Mouse (Mus musculus) heart, postnatal 25 days (tissue): ENCODE measurements around the gene Sh2d3c. TPM values are rescaled to one million over a fixed set of nuclear protein-coding genes. Genes with fewer than 3 reads are reported as not detected.

ENCODE experiments used
- DNase-seq: peaks from one replicate; pipeline ENCODE4 v3.0.0; 2022; ENCODE audit warnings: low spot score
- intact Hi-C: fragments of 180-260 bp; cut with DNase I; formaldehyde crosslinking; loops from one replicate; pipeline ENCODE4 v1.15.1; 2025
- microRNA-seq: library from miRNA; unstranded; fragments of <30 nt; microRNA quantifications from one replicate; pipeline ENCODE4 v1.2.0, GENCODE M21; 2022
- total RNA-seq, 2 experiments: library from RNA; stranded (reverse); gene quantifications; 2 replicates each; pipeline ENCODE4 v1.2.3; 2021

Sh2d3c gene
- total RNA-seq, 2 experiments from 2014 or later = 20.7 to 25.4 TPM

DNA sequence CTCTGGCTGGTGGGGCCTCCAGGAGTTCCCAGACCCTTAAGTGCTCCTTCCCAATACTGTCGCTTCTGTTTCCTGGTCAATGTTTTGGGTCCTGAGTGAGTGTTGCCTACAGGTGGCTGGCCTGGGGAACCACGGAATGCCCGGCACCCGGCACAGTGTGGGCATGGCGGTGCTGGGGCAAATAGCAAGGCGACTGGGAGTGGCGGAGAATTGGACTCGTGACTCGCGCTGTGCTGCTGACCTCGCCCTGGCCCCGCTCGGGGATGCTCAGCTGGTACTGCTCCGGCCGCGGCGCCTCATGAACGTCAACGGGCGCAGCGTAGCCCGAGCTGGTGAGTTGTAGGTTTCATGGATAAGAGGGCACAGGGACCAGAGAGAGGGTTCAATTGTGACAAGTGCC lies 55.3 kb downstream of the Sh2d3c start:
- no peak for DNase-seq
- intact Hi-C loops = no loop called here

DNA sequence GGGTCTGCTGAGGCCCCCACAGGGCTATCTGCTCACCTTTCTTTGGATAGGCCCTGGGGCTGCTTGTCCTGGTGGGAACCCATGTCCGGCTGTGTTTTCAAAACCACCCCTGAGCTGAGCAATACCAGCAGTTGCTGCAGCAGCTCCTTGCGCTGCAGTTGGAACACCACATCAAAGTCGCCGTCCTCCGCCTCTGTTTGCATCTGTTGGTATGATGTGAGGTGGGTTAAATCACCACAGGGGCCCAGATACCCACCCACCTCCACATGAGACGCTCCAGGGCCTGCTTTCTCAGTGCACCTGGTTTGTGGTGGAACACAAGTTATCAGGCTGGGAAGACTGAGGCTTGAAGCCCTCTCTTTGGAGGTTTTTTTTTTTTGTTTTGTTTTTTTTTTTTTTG lies 57.2 kb downstream of the Sh2d3c start:
- no peak for DNase-seq
- intact Hi-C loops = no loop called here

DNA sequence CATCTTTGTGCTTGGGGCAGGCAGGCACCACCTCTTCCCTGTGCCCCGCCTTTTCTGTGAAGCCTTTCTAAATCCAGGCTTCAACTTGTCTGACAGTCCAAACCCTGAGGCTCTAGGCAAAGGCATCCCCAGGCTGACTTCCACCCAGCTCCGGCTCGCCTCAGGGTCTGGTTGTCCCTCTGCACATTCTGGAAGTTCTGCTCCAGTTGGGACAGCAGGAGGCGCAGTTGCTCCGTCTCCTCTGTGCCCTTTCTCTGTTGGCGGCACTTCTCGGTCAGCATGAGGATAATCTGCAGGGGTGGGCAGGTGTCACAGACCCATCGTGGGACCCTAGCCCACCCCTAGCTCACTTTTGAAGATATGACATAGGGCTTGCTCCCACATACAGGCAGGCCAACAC lies 58.3 kb downstream of the Sh2d3c start:
- DNase-seq = no peak

DNA sequence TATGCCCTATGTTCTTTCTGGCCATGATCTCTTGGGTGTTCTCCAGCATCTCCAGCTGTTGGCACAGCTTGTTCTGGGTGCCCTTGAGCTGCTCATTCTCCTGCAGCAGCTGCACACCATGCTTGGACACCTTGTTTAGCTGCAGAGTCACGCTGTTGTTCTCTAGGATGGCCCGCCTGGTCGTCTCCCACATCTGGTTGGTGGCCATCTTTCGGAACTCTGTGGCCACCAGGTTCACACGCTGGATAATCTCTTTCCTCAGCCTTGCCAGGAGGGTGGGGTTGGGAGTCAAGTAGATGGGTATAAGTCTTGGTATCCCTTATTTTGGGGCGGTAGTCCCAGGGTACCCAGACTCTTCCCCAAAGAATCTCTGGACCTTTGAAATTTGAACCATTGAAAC lies 58.9 kb downstream of the Sh2d3c start:
- DNase-seq = no peak
- intact Hi-C loops = loop anchor here (1.0 kb wide), 1 partner anchor 75 kb away; no protein-coding TSS in a partner anchor

More for the DNA sequence above, 58.3 kb downstream of the Sh2d3c start:
- intact Hi-C loops = loop anchor here (1.0 kb wide), 1 partner anchor 75 kb away; no protein-coding TSS in a partner anchor

GRCm38 (mm10) chr2:32781710-32782109 lies 60.9 kb downstream of the Sh2d3c start:
- no peak for DNase-seq
- intact Hi-C loops = no loop called here

DNA sequence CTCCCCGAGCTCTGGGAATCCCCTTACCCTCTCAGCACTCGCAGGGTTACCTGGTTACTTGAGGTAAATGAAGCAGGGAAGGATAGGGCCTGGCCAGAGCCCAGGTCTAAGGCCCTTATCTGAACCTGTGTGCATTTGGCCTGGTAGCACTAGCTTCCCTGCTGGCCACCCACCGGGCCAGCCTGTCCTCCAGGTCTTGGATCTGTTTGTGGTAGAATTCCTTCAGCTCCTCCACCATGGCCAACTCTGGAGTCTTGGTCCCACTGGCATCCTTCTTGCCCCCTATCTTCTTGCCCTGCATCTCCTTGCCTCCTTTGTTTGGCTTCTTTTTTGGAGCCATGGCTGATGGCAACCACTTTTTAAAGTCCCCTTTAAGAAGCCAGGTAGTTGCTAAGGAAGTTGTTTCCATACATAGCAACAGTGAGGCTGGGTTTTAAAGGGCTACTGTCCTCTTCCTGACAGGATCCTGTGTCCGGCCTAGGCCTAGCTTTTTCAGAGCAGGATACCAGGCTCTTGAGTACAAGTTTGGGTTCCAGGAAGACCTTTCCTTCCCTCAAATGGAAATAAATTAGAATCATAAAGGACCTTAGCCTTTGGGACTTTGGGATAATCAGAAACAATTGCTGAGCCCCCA lies 63.3 kb downstream of the Sh2d3c start, which contains the start of gene Cfap157:
Gene Cfap157 (minus strand): TSS at position 381 of the 634 bp plus-strand sequence.
- intact Hi-C loops = no loop called here
- peak; percentile 31 for DNase-seq

DNA sequence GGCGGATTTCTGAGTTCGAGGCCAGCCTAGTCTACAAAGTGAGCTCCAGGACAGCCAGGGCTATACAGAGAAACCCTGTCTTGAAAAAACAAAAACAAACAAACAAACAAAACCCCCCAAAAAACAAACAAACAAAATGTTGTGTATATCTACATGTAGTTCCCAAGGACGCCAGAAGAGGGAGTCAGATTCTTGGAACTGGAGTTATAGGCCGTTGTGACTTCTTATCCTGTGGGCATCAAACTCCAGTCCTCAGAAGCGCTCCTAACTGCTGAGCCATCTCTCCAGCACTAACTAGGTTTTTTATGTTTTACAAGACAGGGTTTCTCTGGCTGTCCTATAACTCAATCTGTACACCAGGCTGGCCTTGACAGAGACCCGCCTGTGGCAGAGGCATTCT lies 66.3 kb downstream of the Sh2d3c start:
- DNase-seq = no peak
- intact Hi-C loops = no loop called here

DNA sequence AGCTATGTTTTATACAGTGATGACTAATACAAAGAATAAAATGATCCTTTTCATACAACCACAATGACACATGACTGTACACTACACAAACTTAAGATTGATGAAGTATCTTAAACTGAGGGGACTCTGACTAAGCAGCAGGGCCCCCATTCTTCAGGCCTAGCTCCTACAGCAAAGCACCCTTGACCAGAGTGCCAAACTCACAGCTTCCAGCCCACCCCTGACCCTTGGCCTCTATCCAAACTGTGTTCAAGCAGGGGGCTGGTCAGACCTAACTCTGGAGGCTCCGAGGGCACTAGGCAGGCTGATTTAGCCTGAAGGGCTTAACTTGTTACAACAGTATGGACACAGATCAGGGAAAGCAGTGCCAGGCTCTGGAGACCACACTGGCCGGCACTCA lies 67.7 kb downstream of the Sh2d3c start:
- intact Hi-C loops = no loop called here
- no peak for DNase-seq

- DNase-seq = peak; percentile 60
- intact Hi-C loops = no loop called here
These were observed 70.4 kb downstream of the Sh2d3c start for GRCm38 (mm10) chr2:32791297-32791696.

GRCm38 (mm10) chr2:32795748-32796418 lies 75.0 kb downstream of the Sh2d3c start:
- no peak for DNase-seq
- intact Hi-C loops = no loop called here

DNA sequence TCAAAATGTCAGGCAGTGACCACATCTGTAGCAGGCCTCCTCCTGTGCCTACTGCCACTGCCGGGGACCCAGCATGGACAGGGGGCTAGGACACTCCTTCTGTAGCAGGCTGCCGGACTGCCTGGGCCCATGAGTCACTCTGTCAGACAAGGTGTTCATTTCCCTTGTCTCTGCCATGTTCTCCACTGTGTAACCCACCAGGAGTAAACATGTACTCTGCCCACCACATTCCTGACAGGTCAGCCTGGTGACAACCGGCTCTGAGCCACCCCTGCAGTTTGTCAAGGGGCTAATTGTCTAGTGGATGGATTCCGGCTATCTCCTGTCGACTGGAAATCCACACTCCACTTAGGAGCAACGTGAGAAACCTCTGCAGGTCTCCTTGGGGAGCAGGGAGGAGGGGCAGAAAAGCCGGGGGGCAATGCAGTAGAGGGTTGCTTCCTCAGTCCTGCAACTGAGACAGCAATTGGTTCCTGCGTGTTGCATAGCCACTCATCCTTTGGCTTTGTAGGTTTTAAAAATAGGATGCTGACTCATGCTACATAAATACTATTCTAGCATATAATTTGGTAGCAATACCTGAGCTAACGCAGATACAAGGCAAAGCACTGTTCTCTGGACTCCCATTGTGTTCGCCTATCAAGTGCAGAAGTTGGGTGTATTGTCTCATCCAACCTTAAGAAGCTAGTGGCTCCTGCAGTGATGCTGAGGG lies 77.6 kb downstream of the Sh2d3c start:
- intact Hi-C loops = no loop called here

More for the DNA sequence above, 77.6 kb downstream of the Sh2d3c start:
- no peak for DNase-seq

Small RNAs within 50 kb of the gene (microRNA-seq; reads per million reads assigned to microRNA genes)
- not detected for gene Gm47291
- not detected for gene Mir2861
- not detected for gene Mir3960
- gene Mir8093 = not detected

Other genes starting within 250 kb of the Sh2d3c start
- gene Fam102a, start 185.7 kb upstream of the Sh2d3c start, total RNA-seq = 1 to 10 TPM; 7.8 to 9.2 TPM
- 10 to 100 TPM; 18.6 to 23.3 TPM for gene Dpm2, start 150.2 kb upstream of the Sh2d3c start, total RNA-seq
- gene Pip5kl1, start 146.3 kb upstream of the Sh2d3c start, total RNA-seq = not detected
- not detected for gene 9430097D07Rik, start 145.4 kb upstream of the Sh2d3c start, total RNA-seq
- 10 to 100 TPM; 17.7 to 21.4 TPM for gene St6galnac4, start 134.0 kb upstream of the Sh2d3c start, total RNA-seq
- 100 to 1,000 TPM; 104 to 110 TPM for gene St6galnac6, start 121.3 kb upstream of the Sh2d3c start, total RNA-seq
- gene Ak1, start 99.3 kb upstream of the Sh2d3c start, total RNA-seq = 100 to 1,000 TPM; 733 to 743 TPM
- 100 to 1,000 TPM; 126 to 140 TPM for gene Eng, start 74.5 kb upstream of the Sh2d3c start, total RNA-seq
- gene Fpgs, start 16.9 kb upstream of the Sh2d3c start, total RNA-seq = 1 to 10 TPM; 4.2 to 6.0 TPM
- 10 to 100 TPM; 23.4 to 26.4 TPM for gene Cdk9, start 8.0 kb upstream of the Sh2d3c start, total RNA-seq
- gene 6330409D20Rik, start 20.0 kb downstream of the Sh2d3c start, total RNA-seq = not detected
- 1 to 10 TPM; 8.1 to 8.3 TPM for gene Tor2a, start 36.2 kb downstream of the Sh2d3c start, total RNA-seq
- under 1 TPM; 0.10 to 0.17 TPM for gene Ttc16, start 54.6 kb downstream of the Sh2d3c start, total RNA-seq
- 1 to 10 TPM; 2.6 to 4.2 TPM for gene Ptrh1, start 54.7 kb downstream of the Sh2d3c start, total RNA-seq
- not detected for gene Cfap157, start 63.4 kb downstream of the Sh2d3c start, total RNA-seq
- gene Stxbp1, start 126.2 kb downstream of the Sh2d3c start, total RNA-seq = 10 to 100 TPM; 11.0 to 11.7 TPM
- 10 to 100 TPM; 23.8 to 31.9 TPM for gene Fam129b, start 155.1 kb downstream of the Sh2d3c start, total RNA-seq
- 10 to 100 TPM; 54.8 to 58.8 TPM for gene Rpl12, start 240.5 kb downstream of the Sh2d3c start, total RNA-seq
- gene Lrsam1, start 240.6 kb downstream of the Sh2d3c start, total RNA-seq = 10 to 100 TPM; 12.4 to 16.4 TPM